Mouse (Mus musculus) adrenal gland, adult 2 months (tissue): ENCODE data around the gene Tyms. TPM values are rescaled to one million over a fixed set of nuclear protein-coding genes. Genes with fewer than 3 reads are reported as not detected.
"Not testable (repeated sequence)": the region's sequence is repeated elsewhere in the genome, so short reads cannot be mapped to it uniquely, and the experiment has no call there.

Source experiments
- DNase-seq: peaks from one replicate; pipeline ENCODE4 v3.0.0; 2021
- polyA plus RNA-seq: library from polyadenylated mRNA; depleted of rRNA; stranded (reverse); fragments of >200 nt; gene quantifications from 2 replicates; pipeline ENCODE4 v1.2.3, GENCODE M21; 2012; rRNA removed
- total RNA-seq, 2 experiments: library from RNA; stranded (reverse); gene quantifications; 2 replicates each; pipeline ENCODE4 v1.2.3; 2021

Gene Tyms
- total and polyA plus RNA-seq, 3 experiments, result 15.4 to 19.9 (median 17.8) TPM

GRCm38 (mm10) chr5:30103340-30103739 lies 29.9 kb upstream of the Tyms start:
- no peak for DNase-seq

DNA sequence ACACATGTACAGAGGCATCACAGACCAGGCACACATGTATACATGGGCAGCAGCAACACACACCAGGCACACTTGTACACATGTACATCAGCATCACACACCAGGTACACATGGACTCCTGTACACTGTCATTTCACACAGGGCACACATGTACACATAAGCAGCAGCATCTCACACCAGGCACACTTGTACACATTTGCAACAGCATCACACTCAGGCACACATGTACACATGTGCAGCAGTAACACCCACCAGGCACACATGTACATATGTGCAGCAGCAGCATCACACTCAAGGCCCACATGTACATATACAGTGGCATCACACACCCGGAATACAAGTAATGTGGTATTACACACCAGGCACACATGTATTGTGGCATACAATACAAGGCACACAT lies 24.8 kb upstream of the Tyms start:
- DNase-seq, result no peak

- DNase-seq, result no peak
Measured at GRCm38 (mm10) chr5:30095731-30096130, 22.3 kb upstream of the Tyms start.

- DNase-seq, result no peak
Measured at GRCm38 (mm10) chr5:30094399-30094798, 21.0 kb upstream of the Tyms start.

- DNase-seq, result no peak
Measured at GRCm38 (mm10) chr5:30092701-30093100, 19.3 kb upstream of the Tyms start.

GRCm38 (mm10) chr5:30072377-30072776 lies 1.0 kb downstream of the Tyms start:
- DNase-seq, result no peak

GRCm38 (mm10) chr5:30071677-30072076 lies 1.7 kb downstream of the Tyms start:
- DNase-seq, result no peak

DNA sequence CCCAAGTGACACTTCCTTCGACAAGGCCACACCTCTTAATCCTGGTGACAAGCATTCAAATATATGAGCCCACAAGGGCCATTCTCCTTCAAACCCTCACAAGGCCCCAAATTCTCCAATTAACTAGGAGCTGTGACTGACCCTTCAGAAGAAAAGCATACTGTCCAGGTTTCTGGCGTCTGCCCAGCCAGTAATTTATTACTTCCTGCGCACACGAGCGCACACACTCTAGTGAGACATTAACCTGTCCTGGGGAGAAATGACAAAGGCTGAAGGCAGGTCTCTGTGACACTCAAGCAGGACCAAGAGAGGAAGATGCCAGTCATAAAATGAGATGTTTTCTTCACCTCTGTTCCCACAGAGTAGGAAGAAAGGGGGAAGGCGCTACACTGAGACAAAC lies 5.7 kb downstream of the Tyms start:
- no peak for DNase-seq

DNA sequence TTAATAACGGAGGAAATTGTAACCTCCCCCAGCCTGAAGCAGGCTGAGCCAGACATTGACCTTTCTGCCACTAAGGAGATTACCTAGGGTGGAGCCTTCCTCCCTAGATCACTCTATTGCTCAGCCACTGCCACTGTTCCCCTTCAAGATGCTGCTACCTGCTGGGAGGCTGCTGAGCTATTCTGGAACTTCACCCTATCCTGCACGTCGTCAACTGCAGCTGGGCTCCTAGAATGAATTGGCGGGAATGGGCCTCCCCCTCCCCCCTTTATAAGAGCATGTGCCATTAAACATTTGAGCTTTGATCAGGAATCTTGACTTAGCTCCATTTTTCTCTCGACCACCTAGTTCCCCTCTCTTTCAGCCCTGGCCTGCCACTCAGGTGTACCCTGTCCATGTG lies 13.8 kb downstream of the Tyms start:
- not testable (repeated sequence) for DNase-seq

DNA sequence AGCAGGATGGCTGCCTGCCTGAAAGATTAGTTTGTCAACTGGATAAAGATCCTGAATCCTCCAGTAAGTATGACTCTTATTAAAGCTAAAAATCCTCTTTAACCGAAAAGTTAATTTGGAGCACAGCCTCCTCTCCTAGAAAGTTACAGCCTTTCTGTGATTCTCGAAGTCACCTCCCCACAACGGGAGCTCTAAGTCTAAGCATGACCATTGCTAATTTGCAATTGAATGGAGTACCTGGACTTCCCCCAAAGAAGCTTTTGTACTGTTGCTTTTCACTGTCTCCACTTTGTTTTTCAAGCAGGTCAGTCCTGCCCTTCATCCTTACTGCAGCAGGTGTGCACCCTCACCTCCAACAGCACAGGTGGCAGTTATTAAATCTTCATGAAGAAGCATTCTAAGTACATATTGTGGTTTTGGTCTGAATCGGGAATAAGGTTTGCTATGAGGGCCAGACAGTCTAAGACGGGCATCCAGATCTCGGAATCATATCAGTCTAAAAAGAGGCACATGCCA lies 15.1 kb downstream of the Tyms start:
- no peak for DNase-seq

DNA sequence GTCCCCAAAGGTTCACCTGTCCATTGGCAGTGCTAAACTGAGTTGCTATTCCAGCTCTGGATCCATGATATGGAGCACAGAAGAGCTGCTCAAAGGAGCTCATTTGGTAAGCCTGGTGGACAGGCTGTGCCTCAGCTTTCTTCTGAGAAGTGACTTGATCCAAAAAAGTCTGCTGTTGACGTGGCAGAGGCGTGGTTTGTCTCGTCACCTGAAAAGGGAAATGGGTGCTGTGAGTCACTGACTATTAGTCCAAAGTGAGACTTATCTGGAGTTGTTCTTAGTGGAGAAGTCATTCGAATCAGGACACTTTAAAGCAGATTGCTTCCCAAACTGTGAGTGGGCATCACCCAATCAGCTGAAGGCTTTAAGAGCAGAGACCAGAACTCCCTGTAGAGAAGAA lies 33.6 kb downstream of the Tyms start:
- not testable (repeated sequence) for DNase-seq

GRCm38 (mm10) chr5:30039324-30039723 lies 34.1 kb downstream of the Tyms start:
- not testable (repeated sequence) for DNase-seq

DNA sequence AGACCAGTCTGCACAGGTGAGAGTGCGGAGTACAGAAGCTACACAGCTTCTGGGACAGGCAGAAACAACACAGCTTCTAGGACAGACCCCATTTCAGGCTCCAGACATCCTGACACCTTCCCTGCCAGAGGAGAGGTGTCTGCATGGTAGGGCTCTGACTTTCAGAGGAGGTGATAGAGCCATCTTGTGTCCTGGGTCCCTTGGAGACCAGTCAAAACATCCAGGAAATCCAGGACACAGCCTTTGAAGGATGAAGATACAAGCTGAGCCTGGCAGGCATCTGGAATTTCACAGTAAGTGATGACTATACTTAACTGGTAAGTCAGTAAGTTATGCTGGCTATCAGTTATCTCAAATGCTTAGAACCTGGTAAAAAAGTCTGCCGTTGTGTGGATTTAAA lies 36.3 kb downstream of the Tyms start:
- not testable (repeated sequence) for DNase-seq

DNA sequence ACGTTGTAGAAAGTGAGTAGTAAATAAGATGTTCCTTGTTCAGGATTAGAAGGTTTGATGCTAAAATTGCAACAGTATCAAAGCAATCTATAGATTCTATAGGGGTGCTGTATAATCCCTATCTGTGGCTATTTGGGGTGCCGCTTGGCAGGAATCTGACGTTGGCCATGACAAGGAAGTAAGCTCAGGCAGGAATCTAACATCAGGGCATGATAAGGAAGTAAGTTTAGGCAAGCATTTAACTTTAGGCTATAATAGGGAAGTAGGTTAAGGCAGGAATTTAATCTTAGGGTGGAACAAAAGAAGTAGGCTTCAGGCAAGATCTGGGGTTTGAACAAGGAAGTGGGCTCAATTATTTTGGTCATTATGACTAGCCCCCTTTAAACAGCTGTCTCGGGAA lies 37.6 kb downstream of the Tyms start:
- DNase-seq, result not testable (repeated sequence)

DNA sequence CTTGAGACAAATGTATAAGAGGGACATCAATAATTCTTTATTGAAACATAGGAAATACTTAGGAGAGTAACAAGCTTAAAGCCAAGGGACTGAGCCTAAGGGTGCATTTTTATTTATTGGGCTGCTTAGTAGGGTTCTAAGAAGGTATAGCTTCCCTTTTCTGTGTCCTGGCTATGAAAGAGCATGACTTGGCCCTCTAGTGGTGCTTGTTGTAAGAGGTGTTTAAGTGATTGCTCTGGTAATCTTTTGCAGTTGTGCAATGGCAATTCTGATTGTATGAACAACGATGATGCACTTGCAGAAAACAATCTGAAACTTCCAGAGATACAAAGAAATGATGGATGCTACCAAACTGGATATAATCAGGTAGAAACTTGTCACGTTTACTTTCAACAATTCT lies 58.8 kb downstream of the Tyms start:
- peak; percentile 38 for DNase-seq

DNA sequence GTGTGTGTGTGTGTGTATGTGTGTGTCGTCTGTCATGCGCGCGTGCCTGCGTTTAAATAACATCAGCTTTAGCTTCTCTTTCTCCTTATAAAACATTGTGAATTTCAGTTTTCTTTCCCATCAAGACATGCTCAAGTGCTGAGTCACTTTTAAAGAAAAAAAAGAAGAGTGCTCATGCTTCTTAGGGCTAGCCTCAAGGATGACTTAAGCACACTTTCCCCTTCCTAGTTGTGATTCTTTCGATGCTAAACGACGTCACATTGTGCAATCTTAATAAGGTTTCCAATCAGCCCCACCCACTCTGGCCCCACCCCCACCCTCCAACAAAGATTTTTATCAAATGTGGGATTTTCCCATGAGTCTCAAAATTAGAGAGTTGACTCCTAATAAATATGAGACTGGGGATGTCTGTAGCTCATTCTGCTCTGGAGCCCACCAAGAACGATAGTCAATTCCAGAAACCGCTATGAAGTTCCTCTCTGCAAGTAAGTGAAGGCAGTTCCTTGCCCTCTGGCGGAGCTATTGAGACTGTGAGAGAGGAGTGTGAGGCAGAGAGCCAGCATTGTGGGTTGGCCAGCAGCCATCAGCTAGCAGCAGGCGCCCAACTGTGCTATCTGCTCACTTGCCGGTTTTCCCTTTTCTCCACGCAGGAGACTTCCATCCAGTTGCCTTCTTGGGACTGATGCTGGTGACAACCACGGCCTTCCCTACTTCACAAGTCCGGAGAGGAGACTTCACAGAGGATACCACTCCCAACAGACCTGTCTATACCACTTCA lies 60.5 kb downstream of the Tyms start, which contains the start of gene Il6:
Gene Il6 (plus strand): TSS at position 389 of the 778 bp plus-strand sequence.
- peak; percentile 91 for DNase-seq

Other genes starting within 250 kb of the Tyms start
- gene Il6, start 60.5 kb downstream of the Tyms start, total RNA-seq, result not detected
- not detected in 2 replicates for gene Il6, start 60.5 kb downstream of the Tyms start, polyA plus RNA-seq
- under 1 TPM in 1 of 2 experiments, not detected in 1; 0.10 TPM for gene Garem2, start 31.5 kb upstream of the Tyms start, total RNA-seq
- gene Garem2, start 31.5 kb upstream of the Tyms start, polyA plus RNA-seq, result 0.11 TPM in 1 of 2 replicates, not detected in the other
- not detected for gene 3110082J24Rik, start 32.5 kb upstream of the Tyms start, total RNA-seq
- not detected in 2 replicates for gene 3110082J24Rik, start 32.5 kb upstream of the Tyms start, polyA plus RNA-seq
- 100 to 1,000 TPM; 558 to 581 TPM for gene Hadha, start 81.5 kb upstream of the Tyms start, total RNA-seq
- gene Hadha, start 81.5 kb upstream of the Tyms start, polyA plus RNA-seq, result 72.9 and 82.6 TPM in 2 replicates
- 1,000 to 10,000 TPM in 1 of 2 experiments, 100 to 1,000 TPM in 1; 944 to 1,072 TPM for gene Hadhb, start 81.6 kb upstream of the Tyms start, total RNA-seq
- gene Hadhb, start 81.6 kb upstream of the Tyms start, polyA plus RNA-seq, result 65.7 and 66.9 TPM in 2 replicates
- not detected for gene Adgrf3, start 132.1 kb upstream of the Tyms start, total RNA-seq
- not detected in 2 replicates for gene Adgrf3, start 132.1 kb upstream of the Tyms start, polyA plus RNA-seq
- gene Selenoi, start 159.0 kb upstream of the Tyms start, total RNA-seq, result 10 to 100 TPM; 21.8 to 25.6 TPM
- gene Selenoi, start 159.0 kb upstream of the Tyms start, polyA plus RNA-seq, result 27.0 and 53.8 TPM in 2 replicates
- under 1 TPM; 0.49 to 0.59 TPM for gene Drc1, start 207.8 kb upstream of the Tyms start, total RNA-seq
- gene Drc1, start 207.8 kb upstream of the Tyms start, polyA plus RNA-seq, result 0.11 TPM in 1 of 2 replicates, not detected in the other